Mouse (Mus musculus): ENCODE results near the gene Dynlt1f. TPM values are rescaled to one million over a fixed set of nuclear protein-coding genes. Genes with fewer than 3 reads are reported as not detected.
"Not testable (repeated sequence)": the region's sequence is repeated elsewhere in the genome, so short reads cannot be mapped to it uniquely, and the experiment has no call there.

The Dynlt1f gene
- polyA plus RNA-seq, 1 experiment from 2014 or later = 241 TPM

DNA sequence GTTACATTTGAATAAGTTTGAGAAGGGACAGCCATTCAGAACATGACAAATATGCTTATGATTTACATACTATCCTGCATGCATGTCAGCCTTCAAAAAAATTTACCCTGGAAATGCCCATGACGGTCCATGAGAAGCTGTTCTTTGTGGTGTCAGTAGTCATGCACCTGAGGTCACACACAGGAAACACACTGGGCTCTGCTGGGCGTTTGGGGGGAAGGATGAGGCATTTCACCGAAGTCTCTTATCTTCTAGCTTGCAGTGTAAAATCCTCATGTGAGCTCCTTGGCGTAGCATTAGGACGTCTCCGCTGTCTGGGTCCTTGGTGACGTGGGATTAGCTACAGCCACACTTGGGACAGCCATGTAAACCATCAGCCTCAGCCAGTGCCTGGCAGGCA, 3.1 kb upstream of the Dynlt1f start, which contains the start of gene Sytl3:
TSS of gene Sytl3 (plus strand) at position 293 of the 400 bp plus-strand sequence.
- H3K36me3 ChIP-seq; H3K4me1 ChIP-seq; H3K4me2 ChIP-seq (replicated peaks); H3K9me3 ChIP-seq (replicated peaks); H3K27me3 ChIP-seq; H3K9ac ChIP-seq; H3K27ac ChIP-seq (replicated peaks); H3K4me3 ChIP-seq (replicated peaks); ATAC-seq (ENCODE audit: insufficient number of reproducible peaks, low FRiP score, low TSS enrichment, low read depth): not testable (repeated sequence)
- WGBS = 70% methylated on average over 4 of the region's 7 CpGs

- H3K27ac ChIP-seq (replicated peaks); H3K9ac ChIP-seq; H3K9me3 ChIP-seq (replicated peaks); H3K36me3 ChIP-seq; H3K4me2 ChIP-seq (replicated peaks); H3K27me3 ChIP-seq; H3K4me1 ChIP-seq; H3K4me3 ChIP-seq (replicated peaks); ATAC-seq (ENCODE audit: insufficient number of reproducible peaks, low FRiP score, low TSS enrichment, low read depth): not testable (repeated sequence)
- WGBS = 90% methylated on average over 1 of the region's 3 CpGs
Observed at GRCm38 (mm10) chr17:6656471-6656870, 771 bp upstream of the Dynlt1f start.

DNA sequence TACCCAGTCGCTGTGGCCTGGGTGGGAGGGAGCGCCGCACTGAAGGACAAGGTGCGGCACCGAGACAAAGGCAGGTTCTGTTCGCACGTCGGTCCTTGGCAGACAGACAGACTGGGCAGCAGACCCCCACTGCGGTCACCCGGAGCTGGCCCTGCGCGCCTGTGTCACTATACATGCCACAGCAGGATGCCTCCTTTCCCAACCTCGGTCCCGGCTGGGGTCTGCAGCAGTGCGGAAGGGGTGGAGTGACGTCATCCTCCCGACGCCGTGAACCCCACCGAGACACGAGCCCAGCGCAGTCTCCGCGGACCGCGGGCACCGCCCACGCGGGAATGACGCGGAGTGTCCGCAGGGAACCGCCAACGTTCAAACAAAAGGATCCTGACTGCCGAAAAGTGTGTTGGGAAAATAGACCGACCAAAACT, 601 bp downstream of the Dynlt1f start:
- H3K4me1 ChIP-seq; H3K27me3 ChIP-seq; H3K9me3 ChIP-seq (replicated peaks); H3K36me3 ChIP-seq: not testable (repeated sequence)
- Histone ChIP-seq H3K4me2 (replicated peaks) (peak overlapping the region; percentile 55), H3K27ac (replicated peaks) (peak overlapping the region; percentile 82), H3K9ac (peak overlapping the region; percentile 40), H3K4me3 (replicated peaks) (peak overlapping the region; percentile 55)
- WGBS = 1% methylated on average over 36 of the region's 36 CpGs
- ATAC-seq (ENCODE audit: insufficient number of reproducible peaks, low FRiP score, low TSS enrichment, low read depth) = peak; percentile 76; the same call in 1 of the 2 replicates

DNA sequence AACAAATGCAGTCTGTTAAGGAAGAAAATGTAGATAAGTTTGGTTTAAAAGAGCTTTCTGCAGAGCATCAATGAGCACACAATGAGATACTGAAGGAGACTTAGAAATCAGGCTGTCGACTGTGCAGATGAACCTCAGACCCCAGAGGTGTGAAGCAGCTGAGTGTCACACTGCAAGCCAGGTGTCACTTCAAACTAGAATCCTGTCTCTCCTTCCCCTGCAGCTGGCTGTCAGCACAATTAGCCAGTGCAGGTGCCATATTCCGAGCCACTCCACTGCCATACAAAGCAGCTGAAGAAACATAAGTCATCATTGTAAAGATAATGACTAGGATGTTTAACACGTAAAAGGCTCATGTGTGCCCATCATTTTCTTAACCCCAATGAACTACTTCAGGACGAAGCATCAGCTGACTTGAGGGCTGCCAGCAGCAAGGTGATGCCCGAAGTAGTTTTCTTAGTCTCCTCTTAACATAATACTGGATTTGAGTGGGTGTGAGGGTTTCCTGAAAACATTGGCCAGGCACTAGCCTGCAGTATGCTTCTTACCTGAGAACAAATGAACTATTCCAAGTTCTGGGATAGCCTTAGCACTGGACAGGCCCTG, 2.3 kb downstream of the Dynlt1f start:
- not testable (repeated sequence) for H3K9ac ChIP-seq; H3K27ac ChIP-seq (replicated peaks); ATAC-seq (ENCODE audit: insufficient number of reproducible peaks, low FRiP score, low TSS enrichment, low read depth); H3K36me3 ChIP-seq; H3K4me3 ChIP-seq (replicated peaks); H3K4me1 ChIP-seq; H3K4me2 ChIP-seq (replicated peaks); H3K27me3 ChIP-seq; H3K9me3 ChIP-seq (replicated peaks)
- 77% methylated on average over 4 of the region's 5 CpGs for WGBS

DNA sequence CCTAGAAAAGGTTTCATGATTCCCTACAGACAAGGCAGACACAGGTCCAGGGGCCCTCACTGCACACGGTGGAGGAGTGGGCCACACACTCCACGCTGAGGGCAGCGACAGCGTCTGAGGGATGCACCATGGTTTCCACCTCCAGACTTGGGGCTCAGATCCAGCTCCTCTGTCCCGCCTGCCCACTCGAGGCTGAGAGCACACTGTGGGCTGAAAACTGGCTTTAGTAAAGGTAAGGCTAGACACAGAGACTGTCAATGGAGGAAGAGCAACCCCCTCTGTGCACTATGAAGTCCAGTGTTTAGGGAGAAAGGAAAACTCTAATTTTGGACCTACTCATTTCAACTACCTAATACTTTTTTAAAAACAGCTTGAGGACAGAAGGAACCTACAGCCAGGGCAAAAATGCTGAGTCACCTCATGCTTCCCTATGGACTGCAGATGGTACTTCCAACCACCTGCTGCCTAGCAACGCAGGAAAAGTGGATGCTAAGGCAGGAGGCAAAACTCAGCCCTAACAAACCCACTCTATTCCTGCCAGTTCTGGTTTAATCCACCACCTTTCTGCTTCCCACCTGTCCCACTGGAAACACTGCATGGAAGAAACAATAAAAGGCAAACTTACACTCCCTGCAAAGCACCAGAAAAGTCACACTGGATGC, 4.7 kb downstream of the Dynlt1f start:
- 88% methylated on average over 7 of the region's 7 CpGs for WGBS
- H3K27ac ChIP-seq (replicated peaks); H3K4me2 ChIP-seq (replicated peaks); H3K9ac ChIP-seq; H3K4me1 ChIP-seq; H3K9me3 ChIP-seq (replicated peaks); ATAC-seq (ENCODE audit: insufficient number of reproducible peaks, low FRiP score, low TSS enrichment, low read depth); H3K27me3 ChIP-seq; H3K4me3 ChIP-seq (replicated peaks); H3K36me3 ChIP-seq: not testable (repeated sequence)

- not testable (repeated sequence) for H3K4me1 ChIP-seq; ATAC-seq (ENCODE audit: insufficient number of reproducible peaks, low FRiP score, low TSS enrichment, low read depth); H3K27me3 ChIP-seq; H3K9me3 ChIP-seq (replicated peaks); H3K9ac ChIP-seq; H3K36me3 ChIP-seq; H3K4me3 ChIP-seq (replicated peaks); H3K27ac ChIP-seq (replicated peaks); H3K4me2 ChIP-seq (replicated peaks)
- 92% methylated on average over 3 of the region's 3 CpGs for WGBS
Observed at GRCm38 (mm10) chr17:6647452-6647851, 8.2 kb downstream of the Dynlt1f start.

DNA sequence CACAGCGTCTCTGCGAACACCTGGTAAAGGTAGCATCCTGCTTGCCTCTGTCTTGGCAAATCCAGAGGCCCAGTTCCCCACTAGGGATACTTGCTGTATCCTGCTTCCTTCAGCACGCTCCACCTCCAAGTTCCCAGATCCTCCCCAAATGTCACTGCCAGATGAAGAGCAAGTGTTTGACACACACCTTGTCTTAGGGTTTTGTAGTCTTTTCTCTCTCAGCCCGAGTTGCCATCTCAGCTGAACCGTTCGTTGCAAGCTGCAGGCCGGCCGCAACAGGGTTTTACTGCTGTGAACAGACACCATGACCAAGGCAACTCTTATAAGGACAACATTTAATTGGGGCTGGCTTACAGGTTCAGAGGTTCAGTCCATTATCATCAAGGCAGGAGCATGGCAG, 8.9 kb downstream of the Dynlt1f start:
- not testable (repeated sequence) for H3K9ac ChIP-seq; H3K4me2 ChIP-seq (replicated peaks); H3K9me3 ChIP-seq (replicated peaks); H3K27me3 ChIP-seq; H3K4me3 ChIP-seq (replicated peaks); ATAC-seq (ENCODE audit: insufficient number of reproducible peaks, low FRiP score, low TSS enrichment, low read depth); H3K27ac ChIP-seq (replicated peaks); H3K4me1 ChIP-seq; H3K36me3 ChIP-seq
- 95% methylated on average over 8 of the region's 8 CpGs for WGBS

DNA sequence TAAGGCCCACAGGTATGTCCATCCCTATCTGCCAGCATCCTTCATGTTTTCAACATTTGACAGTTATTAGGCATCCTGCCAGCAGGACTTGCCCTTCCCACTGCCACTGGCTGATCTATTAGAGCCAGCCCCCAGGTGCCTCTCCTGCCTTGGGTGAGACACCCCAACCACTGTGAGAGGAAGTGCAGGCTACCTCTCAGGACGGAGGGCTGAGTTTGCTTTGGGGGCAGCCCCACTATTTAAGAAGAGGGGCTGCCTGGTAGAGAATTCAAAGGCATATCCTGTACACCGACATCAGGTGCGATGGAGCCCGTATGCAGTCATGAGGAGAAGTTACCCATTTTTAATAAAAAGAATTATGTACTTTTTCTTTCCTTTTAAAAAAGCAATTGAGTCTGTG, 10.0 kb downstream of the Dynlt1f start:
- H3K4me1 ChIP-seq; H3K36me3 ChIP-seq; H3K27me3 ChIP-seq; H3K9me3 ChIP-seq (replicated peaks); H3K4me2 ChIP-seq (replicated peaks); H3K9ac ChIP-seq; H3K27ac ChIP-seq (replicated peaks); ATAC-seq (ENCODE audit: insufficient number of reproducible peaks, low FRiP score, low TSS enrichment, low read depth); H3K4me3 ChIP-seq (replicated peaks): not testable (repeated sequence)
- WGBS = 74% methylated on average over 4 of the region's 4 CpGs

GRCm38 (mm10) chr17:6644673-6645072, 11.0 kb downstream of the Dynlt1f start:
- not testable (repeated sequence) for ATAC-seq (ENCODE audit: insufficient number of reproducible peaks, low FRiP score, low TSS enrichment, low read depth); H3K27ac ChIP-seq (replicated peaks); H3K4me2 ChIP-seq (replicated peaks); H3K9ac ChIP-seq; H3K36me3 ChIP-seq; H3K27me3 ChIP-seq; H3K4me3 ChIP-seq (replicated peaks); H3K4me1 ChIP-seq; H3K9me3 ChIP-seq (replicated peaks)
- WGBS = 89% methylated on average over 4 of the region's 4 CpGs

DNA sequence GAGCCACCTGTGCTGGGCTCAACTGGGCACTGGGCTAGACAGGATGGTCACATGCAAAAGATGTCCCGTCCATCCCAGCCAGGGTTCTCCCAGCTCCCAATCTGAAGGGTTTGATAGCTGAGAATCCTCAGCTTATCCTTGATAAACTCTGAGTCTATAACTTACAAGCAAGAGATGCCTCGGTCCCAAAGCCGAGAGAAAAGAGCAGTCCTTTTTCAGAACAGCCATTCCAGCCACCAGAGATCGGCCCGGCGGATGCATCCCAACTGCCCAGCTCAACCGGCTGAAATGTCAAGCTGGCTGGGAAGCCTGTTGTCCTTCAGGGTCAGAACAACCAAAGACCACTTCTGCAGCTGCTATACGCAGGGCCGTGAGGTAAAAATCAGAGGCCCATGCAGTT, 11.5 kb downstream of the Dynlt1f start:
- H3K9me3 ChIP-seq (replicated peaks); H3K27me3 ChIP-seq; H3K27ac ChIP-seq (replicated peaks); H3K4me3 ChIP-seq (replicated peaks); H3K4me1 ChIP-seq; ATAC-seq (ENCODE audit: insufficient number of reproducible peaks, low FRiP score, low TSS enrichment, low read depth); H3K36me3 ChIP-seq; H3K4me2 ChIP-seq (replicated peaks); H3K9ac ChIP-seq: not testable (repeated sequence)
- WGBS = 90% methylated on average over 9 of the region's 9 CpGs

DNA sequence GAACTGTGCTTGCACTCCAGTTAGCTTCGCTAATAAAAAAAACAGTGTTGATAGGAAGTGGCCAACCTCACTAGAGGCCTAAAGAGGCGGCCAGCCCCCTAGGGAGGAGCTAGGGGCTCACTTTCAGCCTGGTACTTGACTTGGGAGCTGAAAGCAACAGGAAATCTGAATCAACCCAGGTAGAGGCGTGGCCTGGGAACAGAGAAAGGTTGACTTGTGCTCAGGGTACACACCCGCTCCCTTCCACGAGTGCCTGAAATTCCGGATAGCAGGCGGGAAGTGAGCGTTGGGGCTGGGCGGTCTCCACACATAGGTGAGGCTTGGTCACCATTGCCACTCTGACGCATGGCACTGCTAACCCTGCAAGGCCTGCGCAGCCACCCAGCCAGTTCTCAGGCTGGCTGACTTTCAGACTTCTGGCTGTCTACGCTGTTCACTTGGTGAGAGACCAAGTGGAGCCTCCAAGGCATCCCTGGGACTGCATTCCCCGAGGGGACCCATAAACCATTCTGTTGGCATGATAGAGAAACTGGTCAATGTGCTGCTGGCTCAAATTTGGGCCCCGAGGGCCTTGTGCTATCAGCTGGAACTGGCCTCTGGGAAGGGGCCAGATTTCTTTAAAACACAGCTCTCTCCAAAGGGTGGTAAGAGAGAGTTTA, 14.8 kb downstream of the Dynlt1f start:
- H3K4me3 ChIP-seq (replicated peaks); H3K27me3 ChIP-seq; H3K4me1 ChIP-seq; H3K36me3 ChIP-seq; H3K4me2 ChIP-seq (replicated peaks); H3K27ac ChIP-seq (replicated peaks); ATAC-seq (ENCODE audit: insufficient number of reproducible peaks, low FRiP score, low TSS enrichment, low read depth); H3K9me3 ChIP-seq (replicated peaks); H3K9ac ChIP-seq: not testable (repeated sequence)
- 71% methylated on average over 14 of the region's 14 CpGs for WGBS

Measured in embryonic facial prominence, embryonic 15.5 days (tissue).